Mouse (Mus musculus) kidney, embryonic 15.5 days (tissue): ENCODE measurements around the gene H60c. TPM values are rescaled to one million over a fixed set of nuclear protein-coding genes. Genes with fewer than 3 reads are reported as not detected.
"Not testable (repeated sequence)": the region's sequence is repeated elsewhere in the genome, so short reads cannot be mapped to it uniquely, and the experiment has no call there.

Experiments used
- ATAC-seq: fragments of 200-750 bp; cut with Nextera tagmentation; replicated peaks from 2 replicates; pipeline ENCODE4 v1.8.0; 2017; ENCODE audit warnings: moderate TSS enrichment; ENCODE audit not compliant: low FRiP score
- H3K27ac ChIP-seq: fragments of 300-500 bp; sonication (generic); 2 replicates; pipeline ENCODE4 v1.5.1; 2015; ENCODE audit warnings: mild to moderate bottlenecking, inconsistent platforms
- H3K27me3 ChIP-seq: fragments of 300-500 bp; sonication (generic); 2 replicates; pipeline ENCODE4 v1.6.1; 2015; ENCODE audit warnings: inconsistent platforms
- H3K36me3 ChIP-seq: fragments of 300-500 bp; sonication (generic); 2 replicates; pipeline ENCODE4 v1.6.1; 2015; ENCODE audit warnings: inconsistent platforms
- H3K4me1 ChIP-seq: fragments of 300-500 bp; sonication (generic); 2 replicates; pipeline ENCODE4 v1.6.1; 2015; ENCODE audit warnings: inconsistent platforms
- H3K4me2 ChIP-seq: fragments of 300-500 bp; sonication (generic); 2 replicates; pipeline ENCODE4 v1.6.1; 2015; ENCODE audit warnings: moderate library complexity, mild to moderate bottlenecking, inconsistent platforms
- H3K4me3 ChIP-seq: fragments of 300-500 bp; sonication (generic); replicated peaks from 2 replicates; pipeline ENCODE4 v1.5.1; 2015; ENCODE audit warnings: mild to moderate bottlenecking, inconsistent platforms
- H3K9ac ChIP-seq: fragments of 300-500 bp; sonication (generic); 2 replicates; pipeline ENCODE4 v1.6.1; 2015; ENCODE audit warnings: mild to moderate bottlenecking, inconsistent platforms
- H3K9me3 ChIP-seq: fragments of 300-500 bp; sonication (generic); replicated peaks from 2 replicates; pipeline ENCODE4 v1.6.1; 2016; ENCODE audit warnings: inconsistent platforms
- WGBS: fragments of 180-500 bp; shearing (Covaris S2); methylation state at CpG from one replicate; pipeline ENCODE4 v1.1.7; 2015; ENCODE audit warnings: mixed read lengths; 5-methylcytosine and 5-hydroxymethylcytosine counted together
- polyA plus RNA-seq: library from polyadenylated mRNA; unstranded; fragments of >200 nt; fragmentation: Nextera tagmentation; extraction: Ambion mirVana; gene quantifications from 2 replicates; pipeline ENCODE4 v1.2.1, GENCODE M21; 2015

H60c gene
- polyA plus RNA-seq: 0.09 TPM in 1 of 2 replicates, not detected in the other

DNA sequence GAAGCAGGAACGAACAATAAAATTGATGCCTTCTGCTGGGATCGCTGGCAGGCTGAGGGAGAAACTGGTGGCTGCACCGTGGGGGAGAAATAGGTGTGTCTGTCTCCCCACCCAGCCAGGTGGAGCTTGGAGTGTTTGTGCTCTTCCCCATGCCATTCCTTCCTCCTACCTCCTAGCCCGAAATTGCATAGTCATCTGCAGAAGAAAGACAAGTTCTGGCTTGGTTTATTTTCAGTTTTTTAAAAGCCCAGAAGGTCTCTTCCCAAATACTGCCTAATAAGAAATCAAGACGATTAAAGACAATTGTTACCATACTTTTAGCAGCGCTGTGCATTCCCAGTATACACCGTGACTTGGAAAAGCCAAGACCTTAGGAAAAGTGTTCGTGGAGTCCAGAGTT, at the start of gene H60c:
Gene H60c, minus strand, starts transcription at position 101 of the 400 bp plus-strand sequence.
- no peak for ATAC-seq
- 80% methylated on average over 8 of the region's 8 CpGs for WGBS

DNA sequence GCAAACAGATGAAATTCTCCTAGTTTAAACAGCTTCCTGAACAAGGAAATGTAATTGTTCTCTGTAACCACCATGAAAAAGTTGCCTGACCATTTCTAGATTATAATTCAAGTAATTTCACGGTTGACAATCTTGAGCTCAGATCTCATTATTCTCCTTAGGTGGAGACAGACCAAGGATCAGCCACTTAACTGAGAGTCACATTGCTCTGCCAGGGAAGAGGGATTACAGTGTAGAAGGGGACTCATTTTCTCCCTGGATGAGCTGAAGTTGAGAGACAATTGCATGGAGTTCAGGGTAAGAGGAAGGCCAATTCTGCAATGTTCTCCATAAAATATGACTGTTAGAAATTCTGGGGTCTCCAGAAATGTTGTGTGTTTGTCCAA, 41.2 kb upstream of the H60c start:
- no peaks in the 10 kb centered on the region for H3K4me1 ChIP-seq
- H3K9me3 ChIP-seq: no peaks in the 10 kb centered on the region; the same call in 1 of the 2 replicates
- H3K36me3 ChIP-seq: no peaks in the 10 kb centered on the region
- no peak for ATAC-seq
- 63% methylated on average over 1 of the region's 1 CpGs for WGBS
- peak overlapping the region; percentile 28; the same call in 1 of the 2 replicates for H3K27ac ChIP-seq
- no peak overlapping the region for H3K4me3 ChIP-seq
- H3K27me3 ChIP-seq: no peaks in the 10 kb centered on the region
- no peak overlapping the region for H3K9ac ChIP-seq
- no peak overlapping the region for H3K4me2 ChIP-seq

More for the DNA sequence above, at the start of gene H60c:
- Histone ChIP-seq H3K9me3 (no peaks in the 10 kb centered on the region), H3K4me3 (no peak within 1 kb of the TSS), H3K4me1 (0 out of 2 replicates have a peak, but pooled peaks cover 2% of the 10 kb centered on the region), H3K27ac (no peak within 1 kb of the TSS), H3K36me3 (no peaks in the 10 kb centered on the region), H3K9ac (no peak within 1 kb of the TSS), H3K27me3 (no peaks in the 10 kb centered on the region), H3K4me2 (no peak within 1 kb of the TSS)

DNA sequence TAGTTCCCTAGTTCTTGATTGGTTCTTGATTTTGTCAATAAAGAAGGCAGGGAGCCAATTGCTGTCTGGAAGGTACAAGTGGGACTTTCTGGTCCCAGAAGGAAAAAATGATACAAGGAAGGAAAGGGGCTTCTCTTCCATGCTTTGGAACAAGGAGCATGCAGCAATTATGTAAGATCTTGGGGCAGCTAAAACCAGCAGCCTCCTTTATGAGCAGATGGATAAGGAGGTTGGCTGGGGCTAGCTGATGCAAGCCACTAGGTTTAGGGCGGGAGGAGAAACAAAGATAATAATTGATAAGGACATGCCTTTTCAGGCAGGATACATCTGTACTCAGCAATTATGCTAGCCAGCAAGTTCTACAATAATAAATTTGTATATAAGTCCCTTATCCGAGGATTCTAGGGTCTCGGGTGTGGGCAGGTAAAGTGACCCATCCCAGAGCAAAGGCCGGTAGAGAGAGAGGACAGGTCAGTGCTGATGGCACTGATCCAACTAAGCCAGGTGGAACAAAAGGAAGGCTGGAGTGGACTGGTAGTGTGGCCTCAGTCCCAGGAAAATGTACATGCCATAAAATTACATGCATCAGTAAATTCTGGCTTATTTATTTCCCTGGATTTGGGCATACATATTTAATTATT, 40.7 kb upstream of the H60c start:
- peak; percentile 69; the same call in 1 of the 2 replicates for ATAC-seq
- 68% methylated on average over 4 of the region's 4 CpGs for WGBS
- Histone ChIP-seq H3K9ac (no peak overlapping the region), H3K27me3 (no peaks in the 10 kb centered on the region), H3K4me1 (no peaks in the 10 kb centered on the region), H3K4me3 (no peak overlapping the region), H3K36me3 (no peaks in the 10 kb centered on the region), H3K9me3 (no peaks in the 10 kb centered on the region; the same call in 1 of the 2 replicates), H3K27ac (peak overlapping the region; percentile 66), H3K4me2 (no peak overlapping the region)

DNA sequence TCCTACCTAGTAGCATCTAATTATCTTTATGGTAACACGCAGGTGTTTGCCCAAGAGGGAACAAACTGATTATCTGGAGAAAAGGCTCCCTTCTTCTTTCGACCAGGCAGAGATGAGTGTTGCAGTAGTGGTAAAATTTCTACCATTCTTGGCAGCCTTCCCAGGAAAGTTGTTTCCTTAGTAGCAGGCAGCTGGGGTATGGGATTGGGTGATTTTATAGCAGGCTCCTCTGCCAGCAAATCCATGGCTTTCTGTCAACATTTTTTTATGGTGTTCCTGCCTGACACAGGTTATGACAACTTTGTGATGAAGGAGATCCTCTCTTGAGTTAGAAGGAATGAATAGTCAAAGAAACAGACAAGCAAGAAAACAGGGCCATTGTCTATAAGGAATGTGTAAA, 40.2 kb upstream of the H60c start:
- H3K4me2 ChIP-seq: no peak overlapping the region
- peak overlapping the region; percentile 66; the same call in 1 of the 2 replicates for H3K27ac ChIP-seq
- H3K27me3 ChIP-seq: no peaks in the 10 kb centered on the region
- H3K36me3 ChIP-seq: no peaks in the 10 kb centered on the region
- H3K9ac ChIP-seq: no peak overlapping the region
- no peaks in the 10 kb centered on the region; the same call in 1 of the 2 replicates for H3K9me3 ChIP-seq
- 51% methylated on average over 2 of the region's 2 CpGs for WGBS
- no peaks in the 10 kb centered on the region for H3K4me1 ChIP-seq
- H3K4me3 ChIP-seq: no peak overlapping the region
- ATAC-seq: no peak

DNA sequence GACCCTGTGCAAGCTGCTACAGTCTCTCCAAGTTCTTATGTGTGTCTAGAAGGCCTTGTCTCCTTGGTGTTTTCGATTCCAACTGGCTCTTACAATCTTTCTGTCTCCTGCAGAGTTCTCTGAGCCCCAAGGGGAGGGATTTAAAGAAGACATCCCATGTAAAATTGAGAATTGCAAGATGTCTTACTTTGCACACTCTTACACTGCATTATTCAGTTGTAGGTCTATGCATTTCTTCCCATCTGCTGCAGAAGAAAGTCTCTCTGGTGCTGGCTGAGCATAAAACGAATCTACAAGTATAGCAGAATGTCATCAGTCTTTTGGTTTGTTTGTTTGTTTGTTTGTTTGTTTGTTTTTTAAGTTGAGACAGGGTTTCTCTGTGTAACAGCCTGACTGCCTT, 26.4 kb upstream of the H60c start:
- H3K4me1 ChIP-seq: no peaks in the 10 kb centered on the region
- no peak overlapping the region for H3K4me2 ChIP-seq
- no peak for ATAC-seq
- no peak overlapping the region for H3K4me3 ChIP-seq
- no peak overlapping the region for H3K9ac ChIP-seq
- 66% methylated on average over 2 of the region's 2 CpGs for WGBS
- H3K9me3 ChIP-seq: no peaks in the 10 kb centered on the region
- no peak overlapping the region for H3K27ac ChIP-seq
- no peaks in the 10 kb centered on the region for H3K36me3 ChIP-seq
- H3K27me3 ChIP-seq: no peaks in the 10 kb centered on the region

DNA sequence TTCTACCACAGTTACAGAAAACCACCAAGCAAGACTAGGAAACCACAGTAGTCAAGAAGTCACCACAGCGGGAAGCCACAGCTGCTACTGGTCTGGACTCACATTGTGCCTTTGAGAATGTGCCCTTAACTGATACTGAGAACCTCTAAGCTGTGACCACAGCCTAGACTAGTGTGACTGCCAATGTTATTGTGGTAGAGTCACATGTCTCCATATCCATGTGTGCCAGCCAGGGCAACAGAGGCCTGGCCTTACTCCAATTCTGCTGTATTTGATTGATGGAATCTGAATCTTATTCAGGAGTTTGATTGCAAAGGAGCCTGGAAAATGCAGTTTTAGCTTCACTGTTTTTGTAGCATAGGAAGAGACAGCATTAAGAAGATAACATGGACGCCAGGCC, 13.5 kb upstream of the H60c start:
- no peak overlapping the region for H3K4me3 ChIP-seq
- no peak for ATAC-seq
- no peaks in the 10 kb centered on the region for H3K9me3 ChIP-seq
- no peak overlapping the region for H3K27ac ChIP-seq
- H3K4me1 ChIP-seq: no peaks in the 10 kb centered on the region
- H3K27me3 ChIP-seq: no peaks in the 10 kb centered on the region
- no peak overlapping the region for H3K4me2 ChIP-seq
- no peaks in the 10 kb centered on the region for H3K36me3 ChIP-seq
- WGBS: 82% methylated on average over 2 of the region's 2 CpGs
- no peak overlapping the region for H3K9ac ChIP-seq

DNA sequence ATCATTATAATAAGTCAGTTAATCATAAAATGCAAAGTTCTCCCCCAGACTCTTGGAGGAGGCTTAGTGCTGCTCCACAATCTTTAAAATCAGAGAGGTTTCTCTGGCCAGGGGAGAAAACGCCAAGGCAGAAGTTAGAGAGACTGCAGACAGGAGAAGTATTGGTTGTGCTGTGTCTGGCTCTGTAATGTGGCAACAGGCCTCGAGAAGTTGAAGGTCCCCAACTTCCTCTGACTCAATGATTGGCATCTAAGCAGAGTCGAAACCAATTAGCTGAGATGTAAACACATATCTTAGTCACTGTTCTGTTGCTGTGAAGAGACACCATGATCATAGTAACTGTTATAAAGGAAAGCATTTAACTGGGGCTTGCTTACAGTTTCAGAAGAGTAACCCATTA, 6.5 kb upstream of the H60c start:
- no peak overlapping the region for H3K4me2 ChIP-seq
- H3K9me3 ChIP-seq: no peaks in the 10 kb centered on the region
- H3K27me3 ChIP-seq: no peaks in the 10 kb centered on the region
- ATAC-seq: no peak
- no peak overlapping the region for H3K27ac ChIP-seq
- H3K4me3 ChIP-seq: no peak overlapping the region
- no peaks in the 10 kb centered on the region for H3K36me3 ChIP-seq
- 83% methylated on average over 3 of the region's 3 CpGs for WGBS
- H3K4me1 ChIP-seq: no peaks in the 10 kb centered on the region
- no peak overlapping the region for H3K9ac ChIP-seq

DNA sequence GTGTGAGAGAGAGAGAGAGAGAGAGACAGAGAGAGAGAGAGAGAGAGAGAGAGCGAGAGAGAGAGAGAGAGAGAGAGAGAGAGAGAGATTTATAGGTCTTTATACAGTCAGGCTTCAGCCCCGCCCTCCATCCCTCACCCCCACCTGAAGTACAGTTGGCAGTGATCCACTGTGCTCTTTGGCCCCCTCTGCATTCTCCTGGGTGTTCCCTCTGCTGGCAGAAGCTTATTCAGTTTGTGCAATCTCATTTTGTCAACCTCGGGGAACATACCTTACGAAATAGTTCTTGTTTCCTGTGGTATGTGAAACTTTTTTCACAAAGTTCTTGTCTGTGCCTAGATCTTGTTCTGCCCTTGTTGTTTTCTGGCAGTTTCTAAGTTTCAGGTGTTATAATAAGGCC, 3.5 kb upstream of the H60c start:
- no peak overlapping the region for H3K27ac ChIP-seq
- no peak overlapping the region for H3K9ac ChIP-seq
- H3K27me3 ChIP-seq: no peaks in the 10 kb centered on the region
- no peak for ATAC-seq
- no peaks in the 10 kb centered on the region for H3K9me3 ChIP-seq
- no peak overlapping the region for H3K4me3 ChIP-seq
- no peak overlapping the region for H3K4me2 ChIP-seq
- 54% methylated on average over 3 of the region's 4 CpGs for WGBS
- no peaks in the 10 kb centered on the region for H3K36me3 ChIP-seq
- no peaks in the 10 kb centered on the region for H3K4me1 ChIP-seq

DNA sequence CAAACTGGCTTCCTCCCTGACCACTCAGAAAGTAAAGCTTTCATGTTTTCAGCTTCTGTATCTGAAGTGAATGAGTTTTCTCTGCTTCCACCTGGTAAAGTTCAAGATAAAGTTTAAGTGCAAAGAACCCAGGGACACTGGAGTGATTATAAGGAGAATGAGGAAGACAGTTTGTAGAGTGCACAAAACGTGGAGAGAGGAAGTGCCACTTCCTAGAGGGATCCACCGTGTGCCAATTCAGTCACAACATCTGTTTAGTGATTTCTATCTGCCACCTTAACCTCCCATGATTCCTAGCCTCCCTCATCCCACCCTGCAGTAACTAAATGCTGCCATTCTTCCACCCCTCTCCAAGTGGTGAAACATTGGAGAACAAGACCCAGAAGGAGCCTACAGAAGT, 842 bp downstream of the H60c start:
- no peaks in the 10 kb centered on the region for H3K36me3 ChIP-seq
- H3K4me2 ChIP-seq: no peak overlapping the region
- H3K27ac ChIP-seq: no peak overlapping the region
- no peaks in the 10 kb centered on the region for H3K9me3 ChIP-seq
- H3K9ac ChIP-seq: no peak overlapping the region
- no peak for ATAC-seq
- H3K4me1 ChIP-seq: 0 out of 2 replicates have a peak, but pooled peaks cover 2% of the 10 kb centered on the region
- H3K27me3 ChIP-seq: no peaks in the 10 kb centered on the region
- H3K4me3 ChIP-seq: no peak overlapping the region
- WGBS: 60% methylated on average over 2 of the region's 2 CpGs

DNA sequence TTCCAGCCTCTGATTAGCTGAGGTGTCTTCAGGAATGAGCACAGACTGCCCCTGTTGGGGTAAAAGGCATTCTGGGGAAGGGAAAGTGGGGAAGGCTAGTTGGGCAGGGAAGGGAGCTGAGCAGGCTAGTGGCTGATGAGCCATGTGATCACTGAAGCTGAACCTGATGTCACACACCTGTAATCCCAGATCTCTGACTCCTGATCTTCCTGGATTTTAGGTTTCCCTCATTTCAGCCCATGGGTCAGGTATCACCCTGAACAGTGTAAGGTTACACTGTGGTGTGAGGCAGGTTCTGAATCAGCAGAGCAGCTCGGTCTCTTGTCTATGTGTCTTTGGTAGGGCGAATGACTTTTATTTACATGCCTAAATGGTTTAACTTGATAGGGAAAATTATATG, 4.8 kb downstream of the H60c start:
- 43% methylated on average over 2 of the region's 2 CpGs for WGBS
- H3K4me3 ChIP-seq: no peak overlapping the region
- H3K36me3 ChIP-seq: no peaks in the 10 kb centered on the region
- H3K27ac ChIP-seq: no peak overlapping the region
- no peak overlapping the region for H3K4me2 ChIP-seq
- H3K27me3 ChIP-seq: no peaks in the 10 kb centered on the region
- H3K9ac ChIP-seq: no peak overlapping the region
- H3K4me1 ChIP-seq: 0 out of 2 replicates have a peak, but pooled peaks cover 2% of the 10 kb centered on the region
- ATAC-seq: peak; percentile 40; the same call in 1 of the 2 replicates
- no peaks in the 10 kb centered on the region for H3K9me3 ChIP-seq

DNA sequence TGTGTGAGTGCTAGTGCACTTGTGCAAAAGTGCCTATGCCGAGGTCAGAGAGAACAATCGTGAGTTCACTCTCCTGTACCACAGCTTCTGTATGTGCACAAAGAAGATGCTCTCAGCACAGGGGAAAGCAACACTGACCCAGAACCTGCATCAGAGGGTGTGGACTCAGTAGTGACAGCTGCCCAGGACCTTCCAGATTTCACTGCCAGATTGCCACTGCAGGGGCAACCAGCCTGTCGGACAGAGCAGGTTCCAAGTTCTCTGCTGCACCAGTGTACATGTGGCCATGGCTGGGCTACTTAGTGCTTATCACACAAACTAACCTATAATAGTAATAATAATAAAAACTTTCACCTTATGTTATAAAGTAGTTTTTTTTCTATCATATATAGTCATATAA, 10.2 kb downstream of the H60c start:
- H3K9me3 ChIP-seq: no peaks in the 10 kb centered on the region
- no peak overlapping the region for H3K4me3 ChIP-seq
- H3K4me2 ChIP-seq: no peak overlapping the region
- H3K27me3 ChIP-seq: no peaks in the 10 kb centered on the region
- H3K4me1 ChIP-seq: no peaks in the 10 kb centered on the region
- no peaks in the 10 kb centered on the region for H3K36me3 ChIP-seq
- WGBS: 81% methylated on average over 3 of the region's 3 CpGs
- ATAC-seq: no peak
- no peak overlapping the region for H3K9ac ChIP-seq
- H3K27ac ChIP-seq: no peak overlapping the region

DNA sequence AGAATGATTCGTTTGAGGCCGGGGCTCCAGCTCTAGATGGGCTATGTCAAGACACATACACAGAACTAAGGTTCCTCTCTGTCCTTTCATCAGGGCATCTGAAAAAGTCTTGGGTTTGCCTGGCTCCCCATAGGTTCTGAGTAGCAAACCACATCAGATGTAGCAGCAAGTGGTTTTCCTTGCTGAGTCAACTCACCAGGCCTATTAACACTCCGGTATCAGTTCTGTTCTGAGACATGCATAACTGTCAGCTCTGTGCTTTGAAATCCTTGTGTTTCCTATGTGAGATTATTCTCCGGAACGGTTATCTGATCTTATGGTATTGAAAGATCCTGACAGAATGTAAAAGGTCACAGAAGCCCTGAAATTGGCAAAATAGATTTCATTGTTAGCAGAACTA, 29.1 kb downstream of the H60c start:
- not testable (repeated sequence) for H3K4me2 ChIP-seq, H3K9ac ChIP-seq, H3K27ac ChIP-seq, H3K4me3 ChIP-seq, H3K9me3 ChIP-seq, ATAC-seq, H3K4me1 ChIP-seq, H3K36me3 ChIP-seq, H3K27me3 ChIP-seq
- 85% methylated on average over 5 of the region's 5 CpGs for WGBS
